Mouse (Mus musculus) ovary, postnatal 14 days (tissue): Measurements from ENCODE around the gene Krtap28-10.

Experiments
- DNase-seq: peaks from one replicate; pipeline ENCODE4 v3.0.0; 2022; ENCODE audit warnings: low spot score

Krtap28-10 gene

DNA sequence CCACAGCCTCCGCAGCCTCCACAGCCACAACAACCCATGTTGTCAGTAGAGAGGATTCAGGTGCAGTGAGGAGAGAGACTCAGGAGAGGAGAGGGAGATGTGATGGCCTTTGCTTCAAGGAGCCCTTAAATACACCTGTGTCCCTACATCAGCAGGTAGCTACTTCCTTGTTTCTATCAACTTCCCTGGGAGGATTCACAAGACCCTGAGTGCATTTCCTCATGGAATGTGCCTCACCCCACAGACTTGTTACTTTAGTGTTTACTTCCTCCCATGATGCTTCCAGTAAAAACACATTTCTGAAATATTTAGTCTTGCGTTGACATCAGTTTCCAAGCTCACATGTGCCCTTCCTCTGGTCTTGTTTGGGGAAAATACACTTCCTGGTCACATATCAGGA lies at the start of gene Krtap28-10:
Gene Krtap28-10, minus strand, starts transcription at position 101 of the 400 bp plus-strand sequence.
- no peak for DNase-seq

DNA sequence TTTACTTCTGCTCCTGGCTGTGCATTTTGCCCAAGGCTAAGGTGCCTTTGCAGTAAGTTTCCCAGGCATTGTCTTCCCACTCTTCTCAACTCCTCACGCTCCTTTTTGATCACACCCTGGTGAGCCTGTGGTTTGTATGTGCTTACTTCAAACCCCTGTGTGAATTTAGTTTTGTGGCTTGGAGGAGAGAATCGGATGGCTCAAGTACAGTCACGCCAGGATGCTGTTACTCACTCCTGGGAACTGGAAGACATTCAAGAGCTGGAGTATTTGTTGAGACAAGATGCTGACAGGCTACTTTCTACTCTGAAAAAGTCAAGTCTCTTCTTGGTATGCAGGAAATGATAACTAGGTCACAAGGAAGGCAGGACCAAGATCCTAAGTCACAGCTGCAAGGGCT lies 49.0 kb upstream of the Krtap28-10 start:
- DNase-seq = no peak

DNA sequence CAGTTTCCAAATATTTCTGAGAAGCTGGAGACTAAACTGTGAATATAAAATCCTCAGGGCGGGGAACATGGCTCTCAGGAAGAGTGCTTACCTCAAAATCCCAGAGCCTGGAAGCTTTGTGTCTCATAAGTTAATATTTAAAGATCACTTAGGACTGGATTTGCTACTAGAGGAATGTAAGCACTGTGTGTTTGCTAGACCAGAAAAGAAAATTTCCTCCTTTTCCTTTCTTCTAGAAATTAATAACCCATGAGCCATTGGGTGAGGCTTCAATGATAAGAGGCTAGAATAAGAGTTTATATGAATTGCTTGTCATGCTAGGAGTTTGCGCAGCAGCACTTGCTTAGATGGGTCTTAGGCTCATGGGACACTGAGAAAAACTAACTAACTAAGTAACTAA lies 42.5 kb upstream of the Krtap28-10 start:
- no peak for DNase-seq

DNA sequence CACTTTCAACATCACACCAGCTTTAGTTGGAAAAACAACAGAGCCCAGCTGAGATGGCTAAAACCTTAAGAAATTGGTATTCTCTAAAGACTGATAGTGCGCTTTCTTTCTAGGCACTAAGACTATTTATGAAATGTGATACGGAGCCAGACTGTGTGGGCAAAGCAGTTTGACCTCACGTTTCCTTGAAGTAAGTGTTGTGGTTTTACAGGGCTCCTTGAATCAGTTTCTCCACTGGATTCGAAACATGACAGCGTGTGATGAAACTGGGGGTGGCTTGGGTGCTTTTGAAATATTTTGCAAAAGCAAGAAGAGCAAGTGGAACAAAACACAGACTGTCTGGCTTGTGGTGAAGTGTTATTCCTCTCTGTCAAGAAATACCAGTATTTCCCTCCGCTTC lies 34.7 kb upstream of the Krtap28-10 start:
- no peak for DNase-seq

DNA sequence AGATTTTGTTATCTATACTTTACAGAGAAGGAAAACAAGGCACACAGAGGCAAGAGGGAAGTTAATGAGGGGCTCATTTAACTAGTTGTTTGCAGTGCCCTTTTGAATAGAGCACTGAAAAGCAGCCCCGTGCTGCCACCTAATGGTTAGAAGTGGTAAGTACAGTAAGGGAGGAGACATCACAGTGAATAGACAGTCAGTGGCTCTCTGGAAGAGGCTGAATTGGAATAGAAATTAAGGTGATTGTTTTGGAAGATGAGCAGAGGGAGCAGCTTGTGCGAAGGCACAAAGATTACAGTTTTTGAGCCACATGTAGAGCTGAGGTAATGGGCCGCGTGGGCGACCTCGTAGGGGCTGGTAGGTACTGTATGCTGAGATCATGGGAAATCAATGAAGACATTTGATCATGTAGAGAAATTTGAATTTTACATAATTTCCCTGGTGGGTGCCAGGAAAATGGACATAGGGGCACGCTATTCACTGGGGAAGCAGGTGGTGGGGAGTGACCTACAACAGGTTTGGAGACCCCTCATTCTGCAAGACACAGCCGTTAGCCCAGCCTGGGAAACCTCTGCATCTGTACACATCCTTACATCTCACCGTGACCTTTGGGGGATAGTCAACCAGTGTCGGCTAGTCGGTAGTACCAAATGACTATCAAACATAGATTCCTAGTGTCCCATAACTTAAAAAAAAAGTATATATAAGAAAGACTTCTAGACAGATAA lies 34.1 kb upstream of the Krtap28-10 start:
- DNase-seq = peak; percentile 11

DNA sequence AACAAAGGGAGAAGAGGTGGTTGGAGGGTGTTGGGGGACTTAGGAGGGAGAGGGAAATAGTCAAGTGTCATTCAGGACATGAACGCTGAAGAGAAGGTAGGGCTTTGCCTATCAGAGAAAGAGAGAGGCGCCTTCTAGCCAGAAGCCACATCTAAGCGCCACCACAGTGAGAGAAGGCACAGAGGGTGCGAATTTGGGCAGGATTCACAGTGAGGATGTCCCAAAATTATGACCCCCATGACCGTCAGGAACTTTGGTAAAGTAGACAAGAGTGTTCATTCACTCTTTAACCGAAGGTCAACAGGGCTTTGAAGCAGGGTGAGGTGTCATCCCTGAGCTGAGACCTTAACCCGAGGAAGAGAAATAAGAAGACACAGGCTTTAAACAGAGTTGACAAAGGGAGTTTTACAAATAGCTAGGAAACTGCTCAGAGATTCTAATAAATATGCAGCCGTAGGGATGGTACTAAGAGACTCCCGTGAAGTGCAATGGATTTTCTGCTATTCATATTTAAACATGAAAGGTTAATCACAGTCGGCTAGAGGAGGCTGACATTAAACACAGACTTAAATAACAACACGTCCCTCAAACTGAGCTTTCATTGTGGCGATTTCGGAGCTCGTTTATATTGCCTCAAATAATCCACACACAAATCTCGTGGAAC lies 33.4 kb upstream of the Krtap28-10 start:
- no peak for DNase-seq

DNA sequence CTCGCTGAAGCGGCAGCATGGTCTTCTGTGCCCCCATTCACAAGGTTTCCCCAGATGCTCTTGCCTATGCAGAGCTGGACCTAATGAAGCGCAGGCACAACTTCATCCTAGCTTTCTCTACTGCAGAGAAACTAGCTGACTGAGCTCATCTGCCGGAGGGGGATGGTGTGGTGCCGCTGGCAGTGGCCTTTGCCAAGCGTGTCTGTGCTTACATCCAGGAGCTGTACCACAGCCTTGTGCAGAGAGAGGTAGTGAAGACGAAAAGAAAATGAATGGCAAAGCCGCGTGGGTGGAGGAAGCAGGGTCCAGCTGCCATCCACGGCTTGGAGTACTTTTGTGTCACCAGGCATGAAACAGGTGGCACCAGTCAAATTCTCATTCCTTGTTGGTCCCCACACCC lies 24.9 kb upstream of the Krtap28-10 start:
- DNase-seq = no peak

DNA sequence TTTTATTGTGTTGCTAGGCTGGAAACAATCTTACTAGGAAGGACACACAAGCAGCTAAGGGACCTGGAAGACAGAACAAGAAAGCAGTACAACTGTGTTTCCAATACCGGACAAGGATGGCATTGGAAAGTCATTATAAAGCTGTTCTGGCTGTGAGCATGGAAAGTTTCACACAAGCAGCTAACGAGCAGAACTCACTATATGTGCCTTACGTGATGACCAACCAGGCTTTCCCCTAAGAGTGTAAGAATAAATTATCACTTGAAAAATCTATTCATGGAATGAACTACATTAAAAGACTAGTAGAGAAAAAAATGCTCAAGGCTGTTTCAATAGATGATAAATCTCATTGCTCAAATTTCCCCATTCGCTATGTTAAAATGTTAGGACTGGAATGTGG lies 24.3 kb upstream of the Krtap28-10 start:
- no peak for DNase-seq

DNA sequence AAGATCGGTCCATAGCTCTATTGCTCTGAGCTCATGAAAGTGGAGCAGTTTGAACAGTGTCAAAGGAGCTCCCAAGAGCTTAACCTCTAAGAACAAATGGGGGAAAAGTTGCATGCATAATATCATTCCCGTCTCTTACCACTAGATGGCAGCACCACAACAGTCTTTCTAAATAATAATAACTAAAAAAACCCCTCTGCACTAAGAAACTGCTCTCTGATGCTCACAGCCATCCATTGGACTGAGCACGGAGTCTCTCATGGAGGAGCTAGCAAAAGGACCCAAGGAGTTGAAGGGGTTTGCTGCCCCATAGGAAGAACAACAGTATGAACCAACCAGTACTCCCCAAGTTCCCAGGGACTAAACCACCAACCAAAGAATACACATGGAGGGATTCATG lies 22.6 kb upstream of the Krtap28-10 start:
- peak; percentile 4 for DNase-seq

DNA sequence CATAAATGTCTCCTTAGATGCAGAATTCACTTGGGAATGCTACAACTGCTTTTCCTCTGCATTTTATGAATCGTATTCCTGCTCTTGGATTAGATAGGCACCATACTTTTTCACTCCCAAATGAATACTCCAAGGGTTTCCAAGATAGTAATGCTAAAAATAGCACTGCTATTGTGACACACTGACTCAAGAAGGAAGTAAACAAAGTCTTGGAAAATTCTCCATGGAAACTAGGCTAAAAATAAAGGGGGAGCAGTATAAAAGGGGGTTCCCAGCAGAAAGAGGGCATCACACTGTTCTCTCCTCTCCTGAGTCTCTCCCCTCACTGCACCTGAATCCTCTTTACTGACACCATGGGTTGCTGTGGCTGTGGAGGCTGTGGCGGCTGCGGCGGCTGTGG lies 18.4 kb upstream of the Krtap28-10 start, which contains the start of gene Krtap28-13:
Gene Krtap28-13, plus strand, starts transcription at position 288 of the 400 bp plus-strand sequence.
- DNase-seq = no peak

DNA sequence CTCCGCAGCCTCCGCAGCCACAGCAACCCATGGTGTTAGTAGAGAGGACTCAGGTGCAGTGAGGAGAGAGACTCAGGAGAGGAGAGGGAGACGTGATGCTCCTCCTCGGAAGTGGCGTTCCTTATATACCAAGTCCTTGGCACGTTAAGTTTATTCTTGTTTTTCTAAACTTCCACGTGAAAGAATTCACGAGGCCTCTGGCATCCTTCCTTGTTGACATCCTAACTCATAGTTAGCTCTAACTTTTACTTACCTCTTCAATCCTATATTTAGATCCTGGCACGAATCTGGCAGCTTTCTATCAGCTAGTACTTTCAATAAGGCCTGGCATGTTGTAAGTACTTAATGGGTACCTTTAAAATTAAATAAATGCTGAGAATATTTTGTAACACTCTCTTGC lies 17.0 kb upstream of the Krtap28-10 start, which contains the start of gene A030005K14Rik:
Gene A030005K14Rik, minus strand, starts transcription at position 101 of the 400 bp plus-strand sequence.
- DNase-seq = no peak

DNA sequence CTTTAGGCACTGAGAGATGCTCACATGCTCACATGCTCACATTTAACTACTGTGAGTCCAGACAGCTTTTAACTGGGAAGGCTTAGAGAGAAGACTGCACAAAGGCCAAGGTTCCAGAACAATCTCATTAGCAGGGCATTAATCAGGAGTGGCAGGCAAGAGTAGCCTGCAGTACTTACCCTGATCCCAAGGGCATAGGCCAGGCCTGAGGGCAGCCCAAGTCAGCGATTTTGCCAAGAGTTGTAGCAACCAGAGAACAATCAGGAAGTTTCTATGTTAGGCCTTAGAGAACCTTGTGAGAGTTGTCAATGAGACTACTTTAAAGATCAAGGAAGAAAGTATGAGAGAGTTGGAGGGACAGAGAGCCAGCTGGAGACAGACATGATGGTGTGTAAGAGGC lies 16.2 kb upstream of the Krtap28-10 start:
- DNase-seq = no peak

DNA sequence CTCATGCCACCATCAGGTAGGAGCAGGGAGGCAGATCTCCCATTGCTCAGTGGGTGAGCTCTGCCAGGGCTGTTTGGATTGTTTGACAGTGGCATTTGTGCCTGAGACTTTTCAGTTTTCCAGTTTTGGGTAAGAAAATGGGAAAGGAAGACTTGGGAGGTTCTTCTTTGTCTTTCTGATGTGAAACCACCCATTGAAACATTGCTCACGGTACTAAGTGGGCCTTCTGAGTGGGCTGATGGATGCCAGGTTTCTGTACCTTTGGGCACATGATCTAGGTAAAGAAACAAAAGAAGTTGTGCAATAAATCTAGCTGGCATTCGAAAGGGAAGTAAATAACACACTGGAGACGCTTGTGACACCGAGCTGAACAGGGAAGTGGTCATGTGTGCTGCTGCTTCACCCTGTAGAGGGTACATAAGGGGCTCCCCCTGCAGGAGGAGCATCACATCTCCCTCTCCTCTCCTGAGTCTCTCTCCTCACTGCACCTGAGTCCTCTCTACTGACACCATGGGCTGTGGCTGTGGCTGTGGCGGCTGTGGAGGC lies 2.7 kb upstream of the Krtap28-10 start, which contains the start of gene Gm47969:
Gene Gm47969, plus strand, starts transcription at position 51 of the 546 bp plus-strand sequence.
- DNase-seq = no peak

DNA sequence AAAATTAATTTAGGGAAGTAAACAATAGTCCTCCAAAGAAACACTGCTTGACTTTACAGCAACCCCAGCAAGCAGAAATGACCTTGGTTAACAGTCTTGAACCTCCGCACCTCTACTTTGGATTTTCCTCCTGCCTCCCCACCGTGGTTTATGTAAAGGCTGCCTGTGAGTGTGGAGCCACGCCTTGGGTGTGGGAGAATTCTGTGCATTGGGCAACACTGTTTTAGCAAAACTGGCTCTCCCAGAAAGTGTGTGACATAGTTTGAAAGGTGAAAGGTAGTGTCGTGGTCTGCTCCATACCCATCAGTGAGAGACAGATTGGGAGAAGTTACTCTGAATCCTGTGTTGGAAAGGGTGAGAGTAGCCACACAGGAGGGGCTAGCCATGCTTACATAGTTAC lies 3.2 kb downstream of the Krtap28-10 start:
- DNase-seq = no peak

DNA sequence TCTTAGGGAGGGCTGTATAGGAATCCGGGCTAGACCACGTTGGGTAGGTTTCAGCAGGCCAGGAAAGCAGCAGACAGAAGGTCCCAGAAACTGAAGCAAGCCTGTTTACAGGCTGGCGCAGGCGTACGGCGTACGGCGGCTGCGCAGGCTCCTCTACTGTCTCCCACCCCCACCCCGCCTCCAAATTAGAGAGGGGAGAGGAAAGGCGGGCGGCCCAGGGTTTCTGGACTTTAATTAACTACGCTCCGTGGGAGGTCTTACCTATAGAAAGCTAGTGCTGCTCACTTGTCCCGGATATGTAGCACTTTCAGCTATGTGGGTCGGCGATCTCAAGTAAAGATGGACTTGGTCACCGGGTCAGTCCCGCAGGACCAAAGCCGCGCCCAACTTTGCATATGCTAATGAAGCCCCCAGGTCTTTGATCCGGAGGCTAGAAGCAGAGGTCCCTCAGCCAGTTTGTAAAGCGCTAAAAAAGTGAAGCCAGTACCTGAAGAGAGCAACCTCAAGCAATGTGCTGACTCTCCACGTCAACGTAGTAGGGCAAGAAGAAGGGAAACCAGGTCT lies 4.1 kb downstream of the Krtap28-10 start, which contains the start of gene Slc19a3:
Gene Slc19a3, minus strand, starts transcription at position 340 of the 564 bp plus-strand sequence.
- peak; percentile 5 for DNase-seq

DNA sequence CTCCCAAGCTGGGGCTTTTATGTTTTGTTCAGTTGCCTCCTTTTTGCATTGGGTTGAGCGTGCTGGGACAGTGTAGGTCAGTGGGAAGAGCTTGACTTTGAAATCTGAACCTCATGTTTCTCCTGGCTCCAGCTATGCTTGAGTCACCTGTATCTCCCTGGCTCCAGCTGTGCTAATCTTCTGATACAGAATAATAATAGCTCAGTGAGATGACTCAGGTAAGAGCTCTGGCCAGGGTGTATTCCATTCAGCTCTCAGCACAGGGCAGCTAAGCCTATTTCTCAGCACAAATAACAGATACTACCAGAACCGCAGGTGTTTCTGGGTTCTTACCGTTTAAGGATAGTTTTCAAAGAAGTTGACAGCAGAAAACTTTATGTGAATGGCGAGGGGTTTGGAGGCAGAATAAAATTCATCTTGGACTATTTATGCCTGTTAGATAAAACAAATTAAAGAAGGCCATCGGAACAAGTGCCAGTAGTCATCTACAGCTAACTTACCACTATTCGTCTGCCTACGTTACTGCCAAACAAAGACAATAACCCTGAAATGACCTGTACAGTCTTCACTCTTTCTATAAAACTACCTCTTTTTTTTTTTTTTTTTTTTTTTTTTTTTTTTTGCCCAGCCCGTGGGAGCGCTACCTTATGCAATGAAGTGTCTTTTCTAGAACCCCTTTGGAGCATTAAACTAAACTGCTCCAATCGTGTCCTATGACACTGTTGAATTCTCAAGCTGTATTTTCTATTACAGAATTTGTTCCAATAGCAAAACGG lies 5.2 kb downstream of the Krtap28-10 start:
- no peak for DNase-seq

DNA sequence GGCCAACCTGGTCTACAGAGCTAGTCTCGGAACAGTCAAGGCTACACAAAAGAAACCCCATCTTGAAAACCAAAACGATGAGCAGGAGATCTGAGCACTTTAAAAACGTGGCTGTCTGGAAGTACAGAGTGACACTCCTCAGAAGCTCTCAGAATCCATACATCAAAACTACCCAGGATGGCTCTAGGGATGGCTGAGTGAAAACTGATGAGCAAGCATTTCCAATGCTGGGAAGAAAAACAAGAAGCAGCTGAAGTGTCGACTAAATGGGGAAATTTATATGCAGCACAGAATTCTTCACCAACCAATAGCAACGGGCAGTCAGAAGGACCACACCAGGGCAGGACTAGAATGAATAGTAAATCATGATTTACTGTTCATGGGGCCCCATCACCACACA lies 7.8 kb downstream of the Krtap28-10 start:
- no peak for DNase-seq

DNA sequence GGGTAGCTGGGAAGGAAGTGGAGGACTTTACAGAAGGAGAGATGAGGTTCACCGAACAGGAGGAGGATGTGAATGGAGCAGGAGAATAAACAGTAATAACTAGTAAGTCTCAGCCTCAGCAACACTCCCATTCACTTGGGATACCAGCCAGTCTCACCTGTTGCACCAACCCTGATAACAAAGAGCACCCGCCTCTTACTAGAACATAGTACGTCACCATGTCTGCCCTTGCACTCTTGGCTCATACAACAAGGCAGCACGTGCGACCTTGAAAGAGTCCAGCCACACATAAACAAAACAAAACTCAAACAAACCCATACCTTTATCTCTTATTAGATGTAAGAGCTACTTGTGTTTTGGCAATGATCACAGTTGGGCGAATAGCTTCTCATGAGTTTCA lies 9.8 kb downstream of the Krtap28-10 start:
- DNase-seq = no peak

DNA sequence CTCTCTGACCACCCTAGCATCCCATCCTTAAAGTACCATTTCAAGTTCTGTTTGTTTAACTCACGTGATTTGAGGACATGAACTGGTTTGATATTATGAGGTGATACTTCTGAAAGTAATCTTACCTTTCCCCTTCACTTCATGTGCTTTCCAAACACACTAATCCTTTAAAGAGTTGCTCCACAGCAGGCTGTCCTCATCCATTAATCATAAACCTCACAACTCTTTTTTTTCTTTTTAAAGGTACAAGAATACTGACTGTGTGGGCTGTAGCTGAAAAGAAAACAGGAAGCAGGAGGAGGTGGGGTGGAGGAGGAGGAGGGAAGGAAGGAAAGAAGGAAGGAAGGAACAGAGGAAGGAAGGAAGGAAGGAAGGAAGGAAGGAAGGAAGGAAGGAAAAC lies 10.3 kb downstream of the Krtap28-10 start:
- no peak for DNase-seq

DNA sequence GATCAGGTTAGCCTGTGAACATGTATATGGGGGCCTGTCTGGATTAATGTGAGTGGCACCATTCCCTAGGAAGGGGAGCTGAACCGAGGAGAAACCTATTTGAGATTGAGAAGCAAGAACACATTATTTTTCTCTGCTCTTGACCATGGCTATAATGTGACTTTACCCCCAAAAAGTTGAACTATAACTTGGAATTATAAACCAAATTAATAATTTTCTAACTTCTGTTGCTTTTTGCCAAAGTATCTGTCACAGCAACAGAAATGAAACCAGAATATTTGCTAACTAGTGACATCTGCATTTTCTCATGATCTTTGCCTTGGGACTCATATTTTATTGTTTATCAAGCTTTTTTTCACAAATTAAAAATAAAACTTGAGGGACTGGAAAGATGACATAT lies 25.7 kb downstream of the Krtap28-10 start:
- DNase-seq = no peak

DNA sequence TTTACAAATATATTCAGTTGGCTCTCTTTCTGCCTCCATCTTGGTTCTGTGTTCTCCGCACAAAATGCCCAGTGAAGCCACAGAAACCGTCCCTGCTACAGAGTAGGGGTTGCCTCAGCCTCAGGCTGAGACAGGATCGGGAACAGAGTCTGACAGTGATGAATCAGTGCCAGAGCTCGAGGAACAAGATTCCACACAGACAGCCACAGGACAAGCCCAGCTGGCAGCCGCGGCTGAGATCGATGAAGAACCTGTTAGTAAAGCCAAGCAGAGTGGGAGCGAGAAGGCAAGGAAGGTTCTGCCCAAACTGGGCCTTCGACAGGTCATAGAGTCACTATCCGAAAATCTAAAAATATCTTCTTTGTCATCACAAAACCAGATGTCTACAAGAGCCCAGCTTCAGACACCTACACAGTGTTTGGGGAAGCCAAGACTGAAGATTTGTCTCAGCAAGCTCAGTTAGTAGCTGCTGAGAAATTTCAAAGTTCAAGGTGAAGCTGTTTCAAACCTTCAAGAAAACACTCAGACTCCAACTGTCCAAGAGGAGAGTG lies 26.9 kb downstream of the Krtap28-10 start:
- DNase-seq = no peak

DNA sequence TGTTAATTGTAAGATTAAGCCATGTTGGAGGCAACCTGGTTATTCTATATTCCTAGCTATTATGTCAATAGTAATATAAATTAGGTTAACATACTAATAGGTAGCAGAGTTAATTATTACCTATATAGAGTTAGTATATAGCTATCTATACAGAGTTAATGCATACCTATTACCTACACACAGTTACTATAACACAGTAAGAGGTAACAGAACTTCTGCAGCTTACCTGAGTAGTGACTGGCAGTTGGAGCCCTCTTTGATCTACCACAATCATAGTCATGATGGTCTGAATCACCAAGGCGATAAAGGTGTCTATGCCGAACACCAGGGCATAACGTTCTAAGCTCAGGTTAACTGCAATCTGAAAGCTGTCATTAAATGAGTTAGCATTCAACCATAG lies 27.8 kb downstream of the Krtap28-10 start:
- DNase-seq = no peak
